Comparison of ENCODE assay signal across 9 mouse cellular contexts in the genomic region with DNA sequence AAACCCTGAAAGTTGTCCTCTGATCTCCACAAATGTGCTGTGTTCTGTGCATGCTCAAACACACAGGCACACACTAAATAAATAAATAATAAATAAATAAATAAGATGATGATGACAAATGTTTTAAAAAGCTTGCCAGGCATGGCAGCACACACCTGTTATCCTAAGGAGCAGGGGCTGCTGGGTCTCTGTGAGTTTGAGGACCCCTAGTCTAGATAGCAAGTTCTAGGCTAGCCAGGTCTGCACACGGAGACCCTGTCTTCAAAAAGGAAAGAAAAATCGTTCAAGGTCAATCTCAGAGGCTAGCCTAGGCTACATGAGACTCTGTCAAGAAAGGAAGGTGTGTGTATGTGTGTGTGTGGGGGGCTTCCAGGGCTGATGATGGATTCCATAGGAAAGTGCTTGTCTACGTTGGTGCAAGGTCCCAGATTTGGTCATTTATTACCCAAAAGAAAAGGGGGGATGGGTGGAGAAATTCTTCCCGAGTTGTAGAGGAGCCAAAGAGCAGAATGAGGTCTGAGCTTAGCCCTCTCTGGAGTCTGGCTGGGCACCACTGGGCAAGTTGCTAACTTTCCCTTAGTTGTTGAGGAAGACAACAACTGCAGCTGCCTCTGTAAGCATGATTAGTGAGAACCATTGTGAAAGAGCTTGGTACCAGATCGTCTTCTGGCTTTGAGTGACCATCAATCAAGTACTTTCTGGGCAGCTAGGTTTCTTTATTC. TPM values are rescaled to one million over a fixed set of nuclear protein-coding genes. Genes with fewer than 3 reads are reported as not detected.
DNase-seq lines count a peak whose midpoint lies in the region; ATAC-seq and TF ChIP-seq lines count a peak whose summit lies in the region.
"Had no signal": no experiment of that assay in that cellular context is flagged by ENCODE, and none has a peak within 500 bp of the region (broad histone marks: within the 10 kb centered on the region; RNA-seq: fewer than 3 reads in every experiment).

No protein-coding gene starts in this region.

- H3K4me1 ChIP-seq in heart, embryonic 10.5 days, result peaks cover 90% of the 10 kb centered on the region
- H3K4me1 ChIP-seq in lung, postnatal 0 days (ENCODE audit: insufficient read depth, low read depth, low read length), result peaks cover 59% of the 10 kb centered on the region
- peaks cover 71% of the 10 kb centered on the region for H3K4me1 ChIP-seq in kidney, embryonic 16.5 days (ENCODE audit: insufficient read depth, low read length)
- H3K4me1 ChIP-seq in small intestine, adult 2 months (ENCODE audit: control insufficient read depth, insufficient read depth, insufficient read length, low read length), result peaks cover 42% of the 10 kb centered on the region

- no peaks in the 10 kb centered on the region for H3K27me3 ChIP-seq in heart, embryonic 10.5 days (ENCODE audit: insufficient read depth, poor library complexity, severe bottlenecking)
- H3K27me3 ChIP-seq in lung, postnatal 0 days (replicated peaks; ENCODE audit: insufficient read depth, low read length), result no peaks in the 10 kb centered on the region
- H3K27me3 ChIP-seq in kidney, embryonic 16.5 days (ENCODE audit: insufficient read depth, low read length), result no peaks in the 10 kb centered on the region
- no peaks in the 10 kb centered on the region for H3K27me3 ChIP-seq in small intestine, adult 2 months (ENCODE audit: control insufficient read depth, insufficient read depth, low read length)

- WGBS in heart, embryonic 10.5 days, result 62% methylated on average over 5 of the region's 5 CpGs
- 46% methylated on average over 5 of the region's 5 CpGs for WGBS in lung, postnatal 0 days
- WGBS in kidney, embryonic 16.5 days, result 38% methylated on average over 5 of the region's 5 CpGs
- WGBS in small intestine, adult 2 months, result 36% methylated on average over 5 of the region's 5 CpGs

- no peak for TF ChIP-seq CTCF in lung, postnatal 0 days (IDR thresholded peaks at IDR 0.05)
- no peak for TF ChIP-seq CTCF in small intestine, adult 2 months (IDR thresholded peaks at IDR 0.05; ENCODE audit: extremely low read depth, insufficient read length, insufficient replicate concordance, low read depth, low read length)

- peaks cover 16% of the 10 kb centered on the region for H3K36me3 ChIP-seq in heart, embryonic 10.5 days
- H3K36me3 ChIP-seq in lung, postnatal 0 days (ENCODE audit: insufficient read depth, low read length), result no peaks in the 10 kb centered on the region
- H3K36me3 ChIP-seq in kidney, embryonic 16.5 days (ENCODE audit: insufficient read depth, low read length), result no peaks in the 10 kb centered on the region
- H3K36me3 ChIP-seq in small intestine, adult 2 months (ENCODE audit: control insufficient read depth, insufficient read depth, low read length), result peaks cover 10% of the 10 kb centered on the region
- H3K36me3 ChIP-seq: G1E had no signal

- no peak for DNase-seq in heart, embryonic 10.5 days (ENCODE audit: low spot score)
- DNase-seq in heart, adult 11 months, result no peak
- no peak for DNase-seq in lung, postnatal 0 days (ENCODE audit: low spot score)
- no peak for DNase-seq in lung, postnatal 4 days
- no peak for DNase-seq in thymus, postnatal 25 days
- no peak for DNase-seq in spleen, adult 18-20 months

- no peak for ATAC-seq in lung, postnatal 0 days
- no peak for ATAC-seq in kidney, embryonic 16.5 days (ENCODE audit: low FRiP score, low TSS enrichment)

- H3K4me3 ChIP-seq in heart, embryonic 10.5 days, result peak overlapping the region; percentile 87
- peak overlapping the region; percentile 92; the same call in 1 of the 2 replicates for H3K4me3 ChIP-seq in lung, postnatal 0 days (ENCODE audit: low read depth, low read length)
- H3K4me3 ChIP-seq in kidney, embryonic 16.5 days (ENCODE audit: low read length), result peak overlapping the region; percentile 86
- peak overlapping the region; percentile 74; the same call in 1 of the 2 replicates for H3K4me3 ChIP-seq in small intestine, adult 2 months (ENCODE audit: low read depth, low read length)

- TF ChIP-seq EP300 in lung, postnatal 0 days (IDR thresholded peaks at IDR 0.05), result no peak

- H3K9ac ChIP-seq in lung, postnatal 0 days (replicated peaks; ENCODE audit: low read depth), result peak overlapping the region; percentile 95; the same call in 1 of the 2 replicates
- H3K9ac ChIP-seq in kidney, embryonic 16.5 days (replicated peaks; ENCODE audit: low read length), result peak overlapping the region; percentile 93

- peak overlapping the region; percentile 69 for H3K4me2 ChIP-seq in lung, postnatal 0 days (replicated peaks; ENCODE audit: low read depth, low read length)
- H3K4me2 ChIP-seq in kidney, embryonic 16.5 days (replicated peaks; ENCODE audit: low read depth, low read length), result peak overlapping the region; percentile 75

- TF ChIP-seq POLR2A in small intestine, adult 2 months (IDR thresholded peaks at IDR 0.05; ENCODE audit: low read depth, low read length), result no peak

- H3K27ac ChIP-seq in heart, embryonic 10.5 days, result peak overlapping the region; percentile 92
- H3K27ac ChIP-seq in lung, postnatal 0 days (ENCODE audit: low read length), result peak overlapping the region; percentile 99
- peak overlapping the region; percentile 94 for H3K27ac ChIP-seq in kidney, embryonic 16.5 days (ENCODE audit: low read length)
- peak overlapping the region; percentile 79 for H3K27ac ChIP-seq in small intestine, adult 2 months (ENCODE audit: insufficient read depth, low read depth, low read length)

- H3K9me3 ChIP-seq in heart, embryonic 10.5 days, result no peaks in the 10 kb centered on the region
- no peaks in the 10 kb centered on the region for H3K9me3 ChIP-seq in lung, postnatal 0 days (ENCODE audit: low read length)
- no peaks in the 10 kb centered on the region for H3K9me3 ChIP-seq in kidney, embryonic 16.5 days (ENCODE audit: low read length)
- H3K9me3 ChIP-seq: G1E had no signal

RNA-seq across cellular contexts. Expression of gene Jup, which starts 3.0 kb away (rescaled TPM):
- 91.3 and 112 TPM in 2 replicates for polyA plus RNA-seq in heart, embryonic 10.5 days (2016; fragmentation: Nextera tagmentation; extraction: Ambion mirVana)
- polyA plus RNA-seq in lung, postnatal 0 days (2015; fragmentation: Nextera tagmentation; extraction: Ambion mirVana), result 231 and 251 TPM in 2 replicates
- 153 and 154 TPM in 2 replicates for polyA plus RNA-seq in kidney, embryonic 16.5 days (2015; fragmentation: Nextera tagmentation; extraction: Ambion mirVana)
- polyA plus RNA-seq in small intestine, adult 2 months (2012; rRNA removed), result 253 and 689 TPM in 2 replicates
- polyA plus RNA-seq: G1E had no signal

RNA-seq across cellular contexts. Expression of gene P3h4, which starts 20.1 kb away (rescaled TPM):
- 71.1 and 81.8 TPM in 2 replicates for polyA plus RNA-seq in heart, embryonic 10.5 days (2016; fragmentation: Nextera tagmentation; extraction: Ambion mirVana)
- 44.9 and 47.1 TPM in 2 replicates for polyA plus RNA-seq in lung, postnatal 0 days (2015; fragmentation: Nextera tagmentation; extraction: Ambion mirVana)
- polyA plus RNA-seq in kidney, embryonic 16.5 days (2015; fragmentation: Nextera tagmentation; extraction: Ambion mirVana), result 63.1 and 69.1 TPM in 2 replicates
- polyA plus RNA-seq in small intestine, adult 2 months (2012; rRNA removed), result 11.4 and 12.8 TPM in 2 replicates
- polyA plus RNA-seq: G1E had no signal

RNA-seq across cellular contexts. Expression of gene Fkbp10, which starts 21.0 kb away (rescaled TPM):
- polyA plus RNA-seq in heart, embryonic 10.5 days (2016; fragmentation: Nextera tagmentation; extraction: Ambion mirVana), result 107 and 123 TPM in 2 replicates
- polyA plus RNA-seq in lung, postnatal 0 days (2015; fragmentation: Nextera tagmentation; extraction: Ambion mirVana), result 75.6 and 86.5 TPM in 2 replicates
- 157 and 159 TPM in 2 replicates for polyA plus RNA-seq in kidney, embryonic 16.5 days (2015; fragmentation: Nextera tagmentation; extraction: Ambion mirVana)
- polyA plus RNA-seq in small intestine, adult 2 months (2012; rRNA removed), result 7.2 and 10.0 TPM in 2 replicates
- polyA plus RNA-seq: G1E had no signal

RNA-seq across cellular contexts. Expression of gene Hap1, which starts 38.6 kb away (rescaled TPM):
- 5.1 and 8.4 TPM in 2 replicates for polyA plus RNA-seq in heart, embryonic 10.5 days (2016; fragmentation: Nextera tagmentation; extraction: Ambion mirVana)
- polyA plus RNA-seq in lung, postnatal 0 days (2015; fragmentation: Nextera tagmentation; extraction: Ambion mirVana), result 6.4 and 6.5 TPM in 2 replicates
- 15.5 and 18.6 TPM in 2 replicates for polyA plus RNA-seq in kidney, embryonic 16.5 days (2015; fragmentation: Nextera tagmentation; extraction: Ambion mirVana)
- 2.7 and 4.6 TPM in 2 replicates for polyA plus RNA-seq in small intestine, adult 2 months (2012; rRNA removed)
- polyA plus RNA-seq: G1E had no signal

RNA-seq across cellular contexts. Expression of gene Nt5c3b, which starts 47.1 kb away (rescaled TPM):
- 124 and 128 TPM in 2 replicates for polyA plus RNA-seq in heart, embryonic 10.5 days (2016; fragmentation: Nextera tagmentation; extraction: Ambion mirVana)
- polyA plus RNA-seq in lung, postnatal 0 days (2015; fragmentation: Nextera tagmentation; extraction: Ambion mirVana), result 56.3 and 57.6 TPM in 2 replicates
- polyA plus RNA-seq in kidney, embryonic 16.5 days (2015; fragmentation: Nextera tagmentation; extraction: Ambion mirVana), result 126 and 131 TPM in 2 replicates
- polyA plus RNA-seq in small intestine, adult 2 months (2012; rRNA removed), result 7.9 and 8.4 TPM in 2 replicates
